Mouse (Mus musculus) MN1 (cell line): ENCODE measurements around the gene Eef1akmt3.
"Not testable (repeated sequence)": the region's sequence is repeated elsewhere in the genome, so short reads cannot be mapped to it uniquely, and the experiment has no call there.

Experiments used
- DNase-seq: peaks from one replicate; pipeline ENCODE4 v3.0.0-alpha.2; 2016; ENCODE audit warnings: low spot score

Eef1akmt3 gene

DNA sequence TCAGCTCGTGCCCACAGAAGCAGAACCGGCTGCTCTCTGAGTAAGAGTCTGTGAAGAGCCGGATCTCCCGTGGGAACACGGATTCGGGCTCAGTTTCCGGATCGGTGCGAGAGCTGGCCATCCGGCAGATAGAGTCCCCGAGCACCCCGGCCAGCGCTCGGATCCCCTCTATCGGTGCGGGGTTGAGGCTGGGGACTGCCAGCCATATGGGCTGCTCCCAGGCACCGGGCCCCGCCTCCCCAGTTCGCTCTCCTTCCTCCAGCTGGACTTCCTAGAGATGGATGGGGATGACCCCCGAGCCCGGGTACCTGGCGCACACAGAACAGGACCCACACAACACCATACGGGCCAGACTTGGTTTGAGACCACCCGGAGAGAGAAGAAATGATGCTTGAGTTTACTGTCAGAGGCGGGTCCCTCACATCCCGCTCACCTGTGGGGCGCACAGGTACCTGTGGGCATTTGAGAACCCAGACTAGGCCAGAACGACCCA is at the start of gene Eef1akmt3, which contains the start of gene Mettl1:
Gene Eef1akmt3 (minus strand): TSS at position 240 of the 493 bp plus-strand sequence.
Gene Mettl1 (plus strand): TSS at position 141 of the 493 bp plus-strand sequence.
- peak; percentile 78 for DNase-seq

DNA sequence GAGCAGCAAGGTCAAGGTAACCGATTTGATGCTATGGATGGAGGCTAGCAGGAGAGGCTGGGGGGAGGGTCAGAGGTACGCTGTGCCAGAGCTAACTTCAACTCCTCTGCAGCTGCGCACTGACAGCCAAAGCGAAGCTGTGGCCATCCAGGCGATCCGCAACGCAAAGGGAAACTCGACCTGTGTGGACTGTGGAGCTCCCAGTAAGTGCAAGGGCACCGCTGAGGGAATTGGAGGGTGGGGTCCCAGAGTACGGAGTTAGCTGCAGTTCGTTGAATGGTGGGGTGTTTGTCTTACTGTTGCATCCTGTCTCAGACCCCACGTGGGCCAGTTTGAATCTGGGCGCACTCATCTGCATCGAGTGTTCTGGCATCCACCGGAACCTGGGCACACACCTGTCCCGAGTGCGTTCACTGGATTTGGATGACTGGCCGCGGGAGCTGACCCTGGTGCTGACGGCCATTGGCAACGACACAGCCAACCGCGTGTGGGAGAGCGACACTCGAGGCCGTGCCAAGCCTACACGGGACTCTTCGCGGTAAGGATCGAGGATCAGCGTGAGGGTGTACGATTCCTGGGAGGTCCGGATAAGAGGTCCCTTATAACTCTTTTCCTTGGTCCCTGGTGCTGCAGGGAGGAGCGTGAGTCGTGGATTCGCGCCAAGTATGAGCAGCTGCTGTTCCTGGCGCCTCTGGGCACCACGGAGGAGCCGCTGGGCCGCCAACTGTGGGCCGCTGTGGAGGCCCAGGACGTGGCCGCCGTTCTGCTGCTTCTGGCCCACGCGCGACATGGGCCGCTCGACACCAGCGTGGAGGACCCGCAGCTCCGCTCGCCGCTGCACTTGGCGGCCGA is 49.5 kb upstream of the Eef1akmt3 start:
- peak; percentile 53 for DNase-seq

DNA sequence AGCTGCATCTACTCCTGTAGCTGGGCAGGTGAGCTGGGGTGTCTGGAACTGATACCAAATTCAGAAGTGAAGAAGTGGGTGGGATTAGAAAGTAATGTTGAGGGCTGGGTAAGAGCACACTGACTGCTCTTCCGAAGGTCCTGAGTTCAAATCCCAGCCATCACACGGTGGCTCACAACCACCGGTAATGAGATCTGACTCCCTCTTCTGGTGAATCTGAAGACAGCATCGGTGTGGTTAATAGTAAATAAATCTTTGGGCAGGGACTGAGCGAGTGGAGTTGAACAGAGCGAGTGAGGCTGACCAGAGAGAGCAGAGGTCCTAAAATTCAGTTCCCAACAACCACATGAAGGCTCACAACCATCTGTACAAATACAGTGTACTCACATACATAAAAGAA is 44.3 kb upstream of the Eef1akmt3 start:
- no peak for DNase-seq

DNA sequence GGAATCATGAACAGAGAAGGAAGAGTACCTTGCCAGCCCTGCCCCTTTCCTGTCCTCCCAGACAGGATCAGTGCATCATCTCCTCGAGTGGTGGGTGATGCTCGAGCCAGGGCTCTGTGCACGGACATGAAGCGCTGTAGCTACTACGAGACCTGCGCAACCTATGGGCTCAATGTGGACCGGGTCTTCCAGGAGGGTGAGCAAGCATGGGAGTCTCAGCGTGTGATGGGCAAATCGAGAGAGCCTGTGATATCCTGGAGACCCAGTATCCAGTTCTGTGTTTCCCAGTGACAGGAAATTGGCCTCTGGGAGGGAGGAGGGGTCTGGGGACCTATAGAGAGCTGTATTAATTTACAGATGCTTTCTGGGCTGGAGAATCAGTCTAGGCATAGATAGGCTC is 43.7 kb upstream of the Eef1akmt3 start:
- no peak for DNase-seq

DNA sequence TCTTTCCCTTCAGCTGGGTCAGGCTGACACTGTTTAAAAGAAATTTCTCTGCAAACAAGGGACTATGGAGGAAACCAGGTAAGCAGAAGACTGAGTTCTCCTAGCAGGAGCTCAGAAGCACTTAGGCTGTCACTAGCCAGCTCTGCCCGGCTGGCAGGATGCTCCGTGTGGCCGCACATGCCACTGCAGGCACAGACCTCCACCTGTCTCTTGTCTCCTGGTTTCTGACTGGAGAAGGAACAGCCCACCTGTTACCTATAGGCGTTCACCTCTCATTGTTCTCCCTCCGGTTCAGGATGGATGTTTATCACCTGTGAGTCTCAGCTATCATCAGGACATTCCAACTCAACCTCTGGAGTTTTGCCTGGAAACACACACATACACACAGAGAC is 42.6 kb upstream of the Eef1akmt3 start:
- DNase-seq = peak; percentile 56

DNA sequence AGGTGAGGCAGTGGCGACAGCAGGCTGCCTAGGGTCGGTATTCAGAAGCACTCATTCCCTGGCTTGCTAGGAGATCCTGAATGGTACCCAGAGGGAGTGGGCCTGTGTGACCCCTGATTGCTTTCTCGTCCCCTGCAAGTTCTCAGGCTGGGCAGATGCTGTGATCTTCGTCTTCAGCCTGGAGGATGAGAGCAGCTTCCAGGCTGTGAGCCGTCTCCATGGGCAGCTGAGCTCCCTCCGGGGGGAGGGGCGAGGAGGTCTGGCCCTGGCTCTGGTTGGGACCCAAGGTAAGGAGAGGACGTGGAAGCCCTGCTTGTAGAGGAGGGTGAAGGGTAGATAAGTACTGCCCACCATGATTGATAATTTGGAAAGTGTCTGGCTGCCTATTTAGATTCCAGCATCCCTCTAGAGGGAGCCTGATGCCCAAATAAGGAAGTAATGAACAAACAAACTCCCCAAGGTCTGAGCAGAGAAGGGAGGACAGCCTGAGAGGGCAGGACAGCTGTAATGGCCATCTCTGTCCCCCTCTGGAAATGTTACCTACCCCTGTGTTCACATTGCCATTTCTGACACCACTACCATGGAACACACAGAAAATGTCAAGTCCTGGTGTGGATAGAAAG is 42.1 kb upstream of the Eef1akmt3 start:
- peak; percentile 50 for DNase-seq

DNA sequence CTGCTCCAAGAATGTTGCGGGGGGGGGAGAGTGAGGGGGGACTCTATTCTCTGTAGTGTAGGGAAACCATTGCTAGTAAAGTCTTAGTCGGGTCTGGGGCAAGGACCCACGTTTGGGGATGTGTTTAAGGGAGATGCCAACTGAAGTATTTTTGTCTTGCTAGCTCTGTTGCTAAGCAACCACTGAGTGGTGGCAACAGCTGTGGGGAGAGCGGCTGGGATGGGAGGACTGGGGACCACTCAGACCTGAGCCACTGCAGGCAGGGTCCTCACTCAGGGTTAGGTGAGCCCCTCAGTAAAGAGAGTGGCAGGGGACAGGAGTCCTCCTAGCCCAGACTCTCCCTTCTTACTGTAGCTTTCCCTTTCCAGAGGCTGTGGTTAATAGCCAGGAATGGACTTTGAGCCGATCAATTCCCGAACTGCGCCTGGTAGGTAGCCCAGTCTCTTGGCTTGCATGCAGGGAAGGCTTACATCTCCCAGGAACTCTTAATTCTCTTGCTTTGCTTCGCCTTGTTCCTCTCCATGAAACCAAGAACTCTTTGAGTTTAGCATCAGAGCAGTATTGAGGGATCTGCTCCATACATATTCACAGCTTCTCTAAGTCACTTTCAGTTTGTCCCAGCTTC is 40.8 kb upstream of the Eef1akmt3 start:
- DNase-seq = peak; percentile 78

DNA sequence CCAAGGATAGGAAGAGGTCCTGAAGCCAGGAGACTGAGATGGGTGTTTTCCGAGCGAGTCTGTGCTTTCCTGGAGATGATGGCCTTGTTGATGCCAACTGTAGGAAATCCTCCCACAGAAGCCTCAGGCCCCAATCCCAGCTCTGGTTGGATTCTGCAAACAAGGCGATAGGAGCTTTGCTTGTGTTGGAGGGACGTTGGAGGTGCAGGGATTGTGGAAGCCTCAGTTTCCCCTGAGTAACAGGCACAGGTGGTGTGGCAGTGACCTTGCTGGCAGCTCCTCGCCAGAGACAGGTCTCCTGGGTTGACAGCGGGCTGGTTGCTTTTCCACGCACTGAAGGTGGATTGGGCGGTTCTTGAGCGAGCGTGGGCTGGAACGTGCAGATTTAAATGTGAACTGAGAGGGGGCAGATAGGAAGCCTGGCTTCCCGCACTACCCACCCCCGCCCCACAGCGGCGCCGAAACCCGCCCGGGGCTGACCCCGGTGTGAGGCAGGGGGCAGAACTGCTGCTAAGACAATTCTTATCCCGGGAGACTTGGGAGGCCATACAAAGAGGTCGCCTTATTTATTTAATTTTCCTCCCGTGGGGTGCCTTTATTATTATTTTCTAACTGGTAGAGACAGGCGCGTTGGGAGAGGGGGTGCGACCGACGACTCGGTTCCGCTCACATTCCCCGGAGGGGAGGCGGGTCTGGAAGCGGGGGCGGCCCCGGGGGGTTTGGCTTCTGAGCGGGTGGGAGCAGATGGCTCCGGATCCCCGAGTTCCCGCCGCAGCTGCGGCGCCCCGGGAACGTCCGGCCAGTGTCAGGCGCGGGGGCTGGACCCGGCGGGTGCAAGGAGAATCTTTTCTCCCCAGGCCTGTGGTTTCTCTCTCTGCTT is 39.8 kb upstream of the Eef1akmt3 start:
- DNase-seq = peak; percentile 65

DNA sequence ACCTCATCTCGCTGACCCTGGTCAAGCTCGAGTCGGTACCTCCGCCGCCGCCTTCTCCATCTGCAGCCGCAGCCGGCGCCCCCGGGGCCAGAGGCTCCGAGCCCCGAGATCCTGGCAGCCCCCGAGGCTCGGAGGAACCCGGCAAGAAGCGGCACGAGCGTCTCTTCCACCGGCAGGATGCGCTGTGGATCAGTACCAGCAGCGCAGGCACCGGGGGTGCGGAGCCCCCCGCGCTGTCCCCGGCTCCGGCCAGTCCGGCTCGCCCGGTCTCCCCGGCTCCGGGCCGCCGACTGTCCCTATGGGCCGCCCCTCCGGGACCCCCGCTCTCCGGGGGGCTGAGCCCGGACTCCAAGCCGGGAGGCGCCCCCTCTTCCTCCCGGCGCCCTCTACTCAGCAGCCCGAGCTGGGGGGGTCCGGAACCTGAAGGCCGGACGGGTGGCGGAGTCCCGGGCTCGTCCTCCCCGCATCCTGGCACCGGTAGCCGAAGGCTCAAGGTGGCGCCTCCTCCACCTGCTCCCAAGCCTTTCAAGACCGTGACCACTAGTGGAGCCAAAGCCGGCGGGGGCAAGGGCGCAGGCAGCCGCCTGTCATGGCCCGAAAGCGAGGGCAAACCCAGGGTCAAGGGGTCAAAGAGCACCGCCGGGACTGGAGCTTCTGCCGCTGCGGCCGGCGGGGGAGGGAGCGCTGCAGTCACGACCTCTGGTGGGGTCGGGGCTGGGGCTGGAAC is 38.5 kb upstream of the Eef1akmt3 start:
- DNase-seq = no peak

DNA sequence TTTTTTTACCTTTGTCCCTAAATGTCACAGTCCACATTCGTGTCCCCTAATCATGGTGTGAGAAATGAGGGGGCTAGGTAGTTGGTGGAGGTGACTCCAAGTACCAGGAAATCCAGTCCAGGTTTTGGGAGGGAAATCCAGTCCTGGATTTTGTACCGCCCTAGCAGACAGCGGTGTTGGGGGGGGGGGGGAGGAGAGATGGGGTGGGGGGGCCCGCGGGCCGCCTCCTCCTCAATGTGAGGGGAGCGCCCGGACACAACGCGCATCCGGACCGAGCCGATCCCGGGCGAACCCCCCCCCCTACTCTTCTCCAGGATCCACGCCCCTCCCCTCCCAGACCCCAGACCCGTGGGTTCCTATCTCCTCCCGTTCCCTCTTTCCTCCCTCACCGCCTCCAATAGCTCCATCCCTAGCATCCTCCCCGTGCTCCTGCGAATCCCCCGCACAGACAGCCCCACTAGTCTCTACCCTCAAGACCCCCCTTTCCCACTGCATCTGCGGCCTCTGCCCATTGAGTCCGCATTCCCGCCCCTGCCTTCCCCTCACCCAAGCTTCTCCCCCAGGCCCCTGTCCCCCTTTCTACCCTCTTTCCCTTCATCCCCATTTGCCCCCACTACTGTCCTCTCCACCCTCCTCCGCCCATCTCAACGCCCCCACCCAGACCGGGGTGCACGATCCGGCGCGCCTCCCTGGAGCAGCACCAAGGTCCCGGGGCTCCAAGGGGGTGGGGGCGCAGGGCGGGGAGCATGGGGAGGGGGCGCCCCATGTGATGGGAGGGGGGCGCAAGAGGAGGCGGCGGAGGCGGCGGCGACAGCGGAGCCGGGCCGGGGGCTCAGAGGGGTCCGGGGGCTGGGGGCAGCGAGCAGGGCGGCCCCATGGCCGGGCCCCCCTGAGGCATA is 37.6 kb upstream of the Eef1akmt3 start:
- peak; percentile 70 for DNase-seq

DNA sequence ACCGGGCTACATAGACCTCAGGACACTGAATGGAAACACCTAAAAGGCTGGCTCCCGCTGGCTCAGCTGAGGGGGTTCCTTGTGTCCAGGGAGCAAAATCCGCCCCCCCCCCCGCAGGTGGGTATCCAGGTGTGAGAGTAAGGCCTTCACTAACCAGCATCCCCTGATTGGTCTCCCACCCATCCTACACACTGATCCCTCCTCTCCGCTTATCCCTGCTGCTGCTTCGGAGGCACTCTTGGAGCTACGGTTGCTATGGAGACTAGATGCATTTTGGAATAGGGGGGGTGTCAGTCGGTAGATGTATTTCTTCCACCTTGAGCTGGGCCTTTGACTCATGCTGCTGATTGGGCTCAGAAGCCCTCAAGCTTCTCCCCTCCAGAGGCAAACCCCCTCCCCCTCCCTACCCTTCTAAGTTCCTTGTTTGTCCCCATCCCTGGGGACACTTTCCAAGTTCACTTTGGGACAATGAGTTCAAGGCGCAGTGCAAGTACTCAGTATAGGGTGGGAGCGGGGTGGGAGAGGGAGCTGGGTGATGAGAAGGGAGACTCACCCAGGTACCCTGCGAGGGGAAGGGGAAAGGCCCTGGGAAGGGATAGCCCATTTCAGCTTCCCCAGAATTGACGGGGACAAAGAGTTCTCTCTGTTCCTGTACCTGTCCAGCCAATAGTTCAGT is 36.8 kb upstream of the Eef1akmt3 start:
- peak; percentile 74 for DNase-seq

DNA sequence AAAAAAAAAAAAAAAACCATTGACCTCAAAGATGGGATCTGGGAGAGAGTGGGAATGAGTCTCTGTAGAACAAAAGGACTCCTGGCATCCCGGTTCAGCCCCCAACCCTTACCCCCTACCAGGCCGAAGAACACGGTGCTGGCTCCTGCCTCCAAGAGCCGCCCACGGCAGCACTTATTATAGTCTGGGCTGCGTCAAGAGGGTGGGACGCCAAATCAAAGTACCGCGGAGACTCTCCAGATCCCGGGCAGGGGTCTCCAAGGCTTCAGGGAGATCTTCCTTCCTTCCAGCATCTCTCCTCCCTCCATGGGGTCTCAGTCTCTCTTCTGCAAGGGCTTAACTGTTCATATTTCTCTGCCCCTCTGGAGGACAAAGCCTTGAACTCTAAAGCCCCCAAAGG is 36.2 kb upstream of the Eef1akmt3 start:
- DNase-seq = no peak

DNA sequence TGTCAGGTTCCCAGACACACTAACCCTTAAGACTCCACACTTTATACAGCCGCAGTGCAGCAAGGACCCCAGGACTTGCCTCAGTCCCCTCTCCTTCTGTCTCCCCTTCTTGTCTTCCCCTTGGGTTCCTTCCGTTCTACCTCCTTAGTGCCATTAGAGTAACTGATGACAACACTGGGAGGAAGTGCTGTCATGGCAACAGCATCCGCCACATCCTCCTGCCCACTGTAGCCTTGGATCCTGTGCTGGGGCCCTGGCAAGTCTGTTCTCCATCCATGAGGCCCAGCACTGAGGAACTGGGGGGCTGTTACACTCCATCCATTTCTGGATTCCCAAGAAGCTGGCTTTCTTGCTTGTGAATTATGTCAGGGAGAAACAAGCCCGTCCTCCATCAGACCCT is 34.8 kb upstream of the Eef1akmt3 start:
- DNase-seq = no peak

DNA sequence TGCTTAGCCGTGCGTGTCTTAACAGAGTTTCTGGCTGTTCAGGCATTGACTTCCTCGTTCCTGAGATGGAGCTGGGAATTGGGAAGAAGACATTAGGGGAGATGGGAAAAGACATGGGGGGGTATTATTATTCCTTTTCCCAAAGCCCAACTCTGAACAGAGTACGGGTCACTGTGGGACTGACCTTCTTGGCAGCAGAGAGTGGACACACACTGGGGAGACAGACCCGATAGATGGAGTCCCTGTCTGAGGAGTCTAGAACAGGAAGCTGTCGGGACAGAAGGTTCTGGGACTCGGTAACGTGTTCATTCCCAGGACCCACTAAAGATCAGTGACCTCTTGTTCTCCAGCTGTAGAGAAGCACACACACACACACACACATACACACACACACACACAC is 34.3 kb upstream of the Eef1akmt3 start:
- no peak for DNase-seq

DNA sequence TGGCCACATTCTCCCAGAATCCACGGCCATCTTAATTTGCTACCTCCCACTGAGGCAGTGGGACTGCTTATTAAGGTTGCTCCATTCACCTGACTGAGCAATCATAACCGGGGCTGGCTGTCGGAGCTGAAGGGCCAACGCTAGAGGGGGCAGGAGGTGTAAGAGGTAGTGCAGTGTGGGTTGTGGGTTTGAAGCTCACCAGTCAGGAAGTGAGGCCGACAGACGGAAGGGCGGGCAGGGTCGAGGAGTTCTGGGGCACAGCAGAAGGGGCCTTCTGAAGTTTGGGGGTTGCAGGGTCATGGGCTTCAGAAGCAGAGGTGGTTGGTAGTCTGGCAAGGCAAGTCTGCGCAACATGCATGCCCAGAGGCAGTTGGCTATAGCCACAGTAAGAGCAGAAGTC is 33.8 kb upstream of the Eef1akmt3 start, which contains the start of gene Agap2:
Gene Agap2 (plus strand): TSS at position 205 of the 400 bp plus-strand sequence.
- no peak for DNase-seq

DNA sequence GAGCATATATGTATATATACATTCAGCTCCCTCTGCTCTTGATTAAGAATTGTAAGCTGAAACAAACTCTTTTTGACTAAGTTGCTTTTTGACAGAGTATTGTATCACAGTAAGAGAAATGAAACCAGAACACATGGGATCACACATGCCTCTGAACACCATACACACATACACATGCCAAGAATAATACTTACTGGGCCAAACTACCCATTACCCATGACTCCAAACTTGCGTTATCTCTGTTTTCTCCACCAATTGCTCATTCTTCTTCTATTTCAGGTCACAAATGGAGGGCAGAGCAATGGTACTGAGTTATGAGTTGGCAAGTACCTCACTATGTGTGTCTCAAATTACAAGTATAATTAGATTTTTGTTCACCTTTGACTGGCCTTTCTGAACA is 32.7 kb upstream of the Eef1akmt3 start:
- DNase-seq = no peak

DNA sequence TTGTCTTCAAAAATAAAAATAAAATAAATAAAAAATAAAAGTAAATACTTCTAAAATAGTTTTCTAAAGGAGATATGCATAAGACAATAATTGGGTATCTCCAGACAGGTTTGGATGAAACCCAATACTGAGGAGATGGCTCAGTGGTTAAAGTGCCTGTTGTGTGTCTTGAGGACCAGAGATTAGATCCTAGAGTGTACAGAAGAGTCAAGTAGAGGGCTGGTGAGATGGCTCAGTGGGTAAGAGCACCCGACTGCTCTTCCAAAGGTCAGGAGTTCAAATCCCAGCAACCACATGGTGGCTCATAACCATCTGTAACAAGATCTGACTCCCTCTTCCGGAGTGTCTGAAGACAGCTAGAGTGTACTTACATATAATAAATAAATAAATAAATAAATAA is 31.7 kb upstream of the Eef1akmt3 start:
- not testable (repeated sequence) for DNase-seq

DNA sequence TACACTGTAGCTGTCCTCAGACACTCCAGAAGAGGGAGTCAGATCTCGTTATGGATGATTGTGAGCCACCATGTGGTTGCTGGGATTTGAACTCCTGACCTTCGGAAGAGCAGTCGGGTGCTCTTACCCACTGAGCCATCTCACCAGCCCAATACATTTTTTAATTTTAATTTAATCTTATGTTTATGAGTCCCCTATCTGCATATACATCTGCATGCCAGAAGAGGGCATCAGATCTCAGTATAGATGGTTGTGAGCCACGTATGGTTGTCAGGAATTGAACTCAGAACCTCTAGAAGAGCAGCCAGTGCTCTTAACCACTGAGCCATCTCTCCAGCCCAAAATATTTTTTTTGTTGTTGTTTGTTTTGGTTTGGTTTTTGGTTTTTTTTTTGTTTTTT is 31.0 kb upstream of the Eef1akmt3 start:
- not testable (repeated sequence) for DNase-seq

DNA sequence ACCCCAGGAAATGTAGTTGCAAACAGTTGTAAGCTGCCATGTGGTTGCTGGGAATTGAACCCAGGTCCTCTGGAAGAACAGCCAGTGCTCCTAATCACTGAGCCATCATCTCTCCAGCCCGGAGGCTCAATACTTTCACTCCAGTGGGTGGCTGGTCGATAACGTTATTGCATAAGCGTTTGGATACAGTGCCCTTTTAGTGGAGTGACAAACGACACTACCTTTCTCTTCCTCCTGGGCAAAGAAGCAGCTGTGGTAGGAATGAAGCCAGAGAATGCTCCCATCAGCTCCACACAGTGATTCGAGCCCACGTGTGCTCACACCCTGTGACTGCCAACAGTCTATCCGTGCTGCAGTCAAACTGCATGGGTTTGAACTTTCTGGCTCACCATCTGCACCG is 29.9 kb upstream of the Eef1akmt3 start:
- DNase-seq = peak; percentile 66
